Mouse (Mus musculus) heart, embryonic 16.5 days (tissue): ENCODE results near the gene Them4. TPM values are rescaled to one million over a fixed set of nuclear protein-coding genes. Genes with fewer than 3 reads are reported as not detected.
"Not testable (repeated sequence)": the region's sequence is repeated elsewhere in the genome, so short reads cannot be mapped to it uniquely, and the experiment has no call there.

Source experiments
- ATAC-seq: fragments of 200-750 bp; cut with Nextera tagmentation; replicated peaks from 2 replicates; pipeline ENCODE4 v1.8.0; 2017; ENCODE audit warnings: moderate number of reproducible peaks; ENCODE audit not compliant: insufficient read depth, low FRiP score; ENCODE audit errors: extremely low read depth
- H3K27ac ChIP-seq: fragments of 300-500 bp; sonication (generic); 2 replicates; pipeline ENCODE4 v1.5.1; 2014; ENCODE audit warnings: mild to moderate bottlenecking, low read length, control low read depth, moderate library complexity
- H3K27me3 ChIP-seq: fragments of 300-500 bp; sonication (generic); 2 replicates; pipeline ENCODE4 v1.6.1; 2014; ENCODE audit warnings: low read length, mixed read lengths; ENCODE audit not compliant: control insufficient read depth, insufficient read depth
- H3K36me3 ChIP-seq: fragments of 300-500 bp; sonication (generic); 2 replicates; pipeline ENCODE4 v1.6.1; 2014; ENCODE audit not compliant: control insufficient read depth, insufficient read depth
- H3K4me1 ChIP-seq: fragments of 300-500 bp; sonication (generic); 2 replicates; pipeline ENCODE4 v1.6.1; 2014; ENCODE audit warnings: low read length, mixed read lengths; ENCODE audit not compliant: control insufficient read depth, insufficient read depth
- H3K4me2 ChIP-seq: fragments of 300-500 bp; sonication (generic); 2 replicates; pipeline ENCODE4 v1.6.1; 2014; ENCODE audit warnings: low read depth, mild to moderate bottlenecking, control low read depth, low read length
- H3K4me3 ChIP-seq: fragments of 300-500 bp; sonication (generic); 2 replicates; pipeline ENCODE4 v1.5.1; 2014; ENCODE audit warnings: mild to moderate bottlenecking, control low read depth, low read length
- H3K9ac ChIP-seq: fragments of 300-500 bp; sonication (generic); 2 replicates; pipeline ENCODE4 v1.6.1; 2014; ENCODE audit warnings: low read length, control low read depth
- H3K9me3 ChIP-seq: fragments of 300-500 bp; sonication (generic); replicated peaks from 2 replicates; pipeline ENCODE4 v1.6.1; 2016; ENCODE audit warnings: low read length; ENCODE audit not compliant: control insufficient read depth
- WGBS: fragments of 180-500 bp; shearing (Covaris S2); extraction: QIAGEN DNeasy Blood & Tissue Kit; methylation state at CpG from one replicate; pipeline ENCODE4 v1.1.7; 2014; 5-methylcytosine and 5-hydroxymethylcytosine counted together
- polyA plus RNA-seq: library from polyadenylated mRNA; unstranded; fragments of >200 nt; fragmentation: Nextera tagmentation; extraction: Ambion mirVana; gene quantifications from 2 replicates; pipeline ENCODE4 v1.2.1, GENCODE M21; 2015

Gene Them4
- 12.4 and 13.0 TPM in 2 replicates for polyA plus RNA-seq

DNA sequence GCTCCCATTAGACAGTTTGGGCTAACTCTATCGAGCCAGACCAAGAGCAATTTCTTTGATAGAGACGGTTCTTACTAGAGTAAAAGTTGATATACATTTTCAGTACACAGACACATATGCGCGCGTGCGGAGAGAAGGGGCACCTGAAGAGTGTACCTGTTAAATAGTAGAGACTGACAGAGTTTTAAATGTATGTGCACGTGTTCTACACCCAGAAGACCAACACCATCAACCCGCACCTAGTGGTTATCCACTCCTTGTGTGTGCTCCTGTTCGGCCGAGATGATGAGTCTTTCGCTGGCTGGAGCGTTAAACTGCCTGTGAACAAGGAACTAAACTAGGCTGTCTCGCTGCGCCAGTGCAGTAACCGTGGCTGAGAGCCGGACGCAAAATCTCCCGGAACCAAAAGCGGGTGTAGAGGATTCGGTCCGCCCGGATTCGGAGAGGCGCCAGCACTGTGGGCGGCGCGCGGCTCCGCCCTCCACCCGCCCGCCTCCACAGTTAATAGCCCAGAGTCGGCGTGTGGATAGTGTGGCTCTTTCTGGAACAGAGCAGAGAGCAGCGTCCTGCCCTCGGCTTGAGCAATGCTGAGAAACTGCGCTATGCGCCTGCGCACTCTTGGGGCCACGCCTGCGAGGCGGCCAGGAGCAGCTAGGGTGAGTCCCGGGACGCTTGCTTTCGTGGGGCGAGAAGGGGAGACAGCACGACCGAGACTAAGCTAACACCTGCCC, at the start of gene Them4:
Gene Them4 (plus strand): TSS at position 457 of the 731 bp plus-strand sequence.
- Histone ChIP-seq H3K36me3 (no peaks in the 10 kb centered on the region), H3K27me3 (no peaks in the 10 kb centered on the region), H3K4me1 (peaks cover 4% of the 10 kb centered on the region; the same call in 1 of the 2 replicates), H3K4me3 (peak within 1 kb of the TSS; percentile 82), H3K9ac (peak within 1 kb of the TSS; percentile 83), H3K27ac (peak within 1 kb of the TSS; percentile 92), H3K9me3 (no peaks in the 10 kb centered on the region), H3K4me2 (peak within 1 kb of the TSS; percentile 83)
- WGBS = 2% methylated on average over 47 of the region's 47 CpGs
- peak; percentile 100 for ATAC-seq

DNA sequence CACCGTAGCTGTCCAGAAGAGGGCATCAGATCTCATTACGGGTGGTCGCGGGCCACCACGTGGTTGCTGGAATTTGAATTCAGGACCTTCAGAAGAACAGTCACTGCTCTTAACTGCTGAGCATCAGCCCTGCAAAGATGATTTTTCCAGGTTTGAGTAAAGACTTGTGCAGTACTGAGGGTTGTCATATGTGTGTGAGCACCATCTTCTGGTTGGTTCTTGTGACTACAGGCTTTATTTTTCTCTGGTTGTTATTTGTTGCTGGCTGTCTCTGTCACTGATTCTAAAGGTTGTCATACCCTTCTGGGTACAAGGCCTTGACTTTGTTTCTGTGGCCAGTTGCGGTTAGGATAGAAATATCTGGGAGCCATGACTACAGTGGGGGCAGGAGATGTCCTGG, 49.3 kb upstream of the Them4 start:
- H3K4me1 ChIP-seq = no peaks in the 10 kb centered on the region
- 48% methylated on average over 6 of the region's 6 CpGs for WGBS
- no peak overlapping the region for H3K4me2 ChIP-seq
- ATAC-seq = no peak
- H3K9ac ChIP-seq = no peak overlapping the region
- H3K9me3 ChIP-seq = no peaks in the 10 kb centered on the region
- H3K4me3 ChIP-seq = no peak overlapping the region
- no peaks in the 10 kb centered on the region for H3K36me3 ChIP-seq
- no peak overlapping the region for H3K27ac ChIP-seq
- no peaks in the 10 kb centered on the region for H3K27me3 ChIP-seq

DNA sequence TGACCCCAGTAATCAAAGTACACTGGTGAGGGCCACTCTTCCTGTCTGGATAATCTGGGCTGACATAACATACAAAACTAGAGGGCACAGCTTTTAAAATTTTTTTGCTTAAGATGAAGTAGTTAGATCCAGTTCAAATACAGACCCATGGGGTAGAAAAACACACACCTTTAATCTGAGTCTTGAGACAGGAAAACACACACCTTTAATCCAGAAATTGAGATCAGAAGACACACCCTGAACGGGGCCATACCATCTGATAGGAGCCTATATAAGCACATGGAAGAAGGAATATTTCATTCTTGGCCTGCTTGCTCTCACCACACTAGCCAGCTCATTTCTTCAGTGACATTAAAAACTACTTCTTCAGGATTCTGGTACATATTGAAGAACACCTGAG, 46.2 kb upstream of the Them4 start, which contains the start of gene Gm4778:
Gene Gm4778 (plus strand): TSS at position 301 of the 400 bp plus-strand sequence.
- not testable (repeated sequence) for H3K9ac ChIP-seq, H3K4me2 ChIP-seq, H3K27ac ChIP-seq, H3K4me3 ChIP-seq, H3K9me3 ChIP-seq, H3K4me1 ChIP-seq, H3K36me3 ChIP-seq, H3K27me3 ChIP-seq, ATAC-seq
- WGBS = 60% methylated on average over 1 of the region's 1 CpGs

DNA sequence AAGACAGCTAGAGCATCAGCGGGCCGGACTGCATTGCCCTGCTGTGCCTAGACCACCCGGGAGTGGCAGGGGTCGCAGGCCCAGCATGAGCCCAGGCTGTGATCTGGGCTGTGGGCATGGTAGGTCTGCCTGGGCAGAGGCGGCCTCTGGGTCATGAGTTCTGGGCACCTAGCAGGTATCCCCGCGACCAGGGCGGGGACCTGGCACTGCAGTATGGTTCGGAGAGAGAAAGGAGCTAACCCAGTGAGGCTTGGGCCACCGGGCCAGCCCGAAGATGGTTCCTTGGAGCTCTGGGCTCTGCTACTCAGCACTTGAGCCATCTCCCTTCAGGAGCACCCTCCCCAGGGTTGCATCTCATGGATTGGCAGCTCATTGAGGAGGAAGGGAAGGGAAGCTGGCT, 33.9 kb upstream of the Them4 start:
- no peaks in the 10 kb centered on the region for H3K4me1 ChIP-seq
- H3K4me2 ChIP-seq = no peak overlapping the region
- no peaks in the 10 kb centered on the region for H3K9me3 ChIP-seq
- WGBS = 86% methylated on average over 11 of the region's 11 CpGs
- no peak overlapping the region for H3K27ac ChIP-seq
- ATAC-seq = no peak
- H3K27me3 ChIP-seq = no peaks in the 10 kb centered on the region
- H3K4me3 ChIP-seq = no peak overlapping the region
- no peak overlapping the region for H3K9ac ChIP-seq
- H3K36me3 ChIP-seq = no peaks in the 10 kb centered on the region

DNA sequence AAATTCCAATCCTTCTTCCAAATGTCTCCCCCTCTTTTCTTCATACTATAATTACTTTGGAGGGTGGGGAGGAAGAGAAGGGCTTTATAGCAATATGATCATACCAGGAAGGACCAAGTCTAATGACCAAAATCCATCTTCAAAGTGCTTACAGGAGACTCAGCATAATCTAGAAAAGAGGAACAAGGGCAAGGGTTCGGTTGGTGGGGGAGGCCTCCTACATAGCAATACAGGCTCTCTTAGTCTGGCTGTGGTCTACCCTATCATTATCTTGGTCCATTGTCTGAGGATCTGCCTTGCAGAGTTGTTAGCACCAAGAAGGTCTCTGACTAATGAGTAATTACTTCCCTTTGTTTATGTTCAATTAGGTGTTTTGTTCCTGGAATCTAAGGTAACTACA, 4.4 kb upstream of the Them4 start:
- Histone ChIP-seq H3K4me3 (no peak overlapping the region), H3K27me3 (no peaks in the 10 kb centered on the region), H3K4me1 (peaks cover 2% of the 10 kb centered on the region; the same call in 1 of the 2 replicates), H3K36me3 (no peaks in the 10 kb centered on the region), H3K9me3 (no peaks in the 10 kb centered on the region), H3K9ac (no peak overlapping the region), H3K4me2 (no peak overlapping the region), H3K27ac (no peak overlapping the region)
- WGBS = 75% methylated on average over 1 of the region's 1 CpGs
- ATAC-seq = no peak

DNA sequence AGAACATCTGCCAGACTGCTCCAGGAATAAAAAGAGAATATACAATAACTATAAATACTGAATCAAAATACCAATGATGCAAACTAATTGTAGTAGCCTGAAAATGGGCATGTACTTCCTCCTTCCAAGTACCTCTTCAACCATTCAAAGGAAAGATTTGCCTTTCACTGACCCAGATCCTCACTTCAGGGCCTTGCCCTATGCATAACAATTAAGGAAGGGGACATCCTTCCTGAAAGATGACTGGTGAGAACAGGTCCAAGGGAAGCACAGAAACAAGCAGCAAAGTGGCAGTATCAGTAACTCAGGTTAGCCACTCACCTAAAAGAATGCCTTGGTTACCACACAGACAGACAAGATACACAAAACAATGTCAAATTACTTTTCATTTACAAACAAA, 2.9 kb upstream of the Them4 start:
- Histone ChIP-seq H3K4me1 (peaks cover 4% of the 10 kb centered on the region; the same call in 1 of the 2 replicates), H3K4me2 (no peak overlapping the region), H3K27ac (no peak overlapping the region), H3K9ac (no peak overlapping the region), H3K4me3 (no peak overlapping the region), H3K9me3 (no peaks in the 10 kb centered on the region), H3K27me3 (no peaks in the 10 kb centered on the region), H3K36me3 (no peaks in the 10 kb centered on the region)
- no peak for ATAC-seq

DNA sequence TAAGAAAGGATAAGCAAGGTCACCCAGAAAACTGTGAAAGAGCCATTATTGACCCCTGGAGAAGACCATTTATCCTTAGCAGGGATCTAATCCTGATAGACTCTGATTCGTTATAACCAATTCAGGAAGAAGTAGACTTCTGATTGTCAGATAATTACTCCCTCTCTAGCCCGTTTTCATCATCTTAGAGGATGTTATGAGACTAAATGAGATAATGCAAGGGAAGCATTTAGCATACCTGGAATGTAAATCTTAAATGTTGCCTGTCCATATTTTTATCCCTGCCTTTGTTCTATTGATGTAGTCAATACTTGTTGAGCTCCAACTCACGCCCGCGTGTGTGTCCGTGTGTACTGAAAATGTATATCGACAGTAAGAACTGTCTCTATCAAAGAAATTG, 602 bp downstream of the Them4 start:
- Histone ChIP-seq H3K4me2 (peak overlapping the region; percentile 83), H3K4me1 (peaks cover 4% of the 10 kb centered on the region; the same call in 1 of the 2 replicates), H3K27ac (peak overlapping the region; percentile 92), H3K9me3 (no peaks in the 10 kb centered on the region), H3K4me3 (peak overlapping the region; percentile 82), H3K27me3 (no peaks in the 10 kb centered on the region), H3K36me3 (no peaks in the 10 kb centered on the region), H3K9ac (peak overlapping the region; percentile 83)
- ATAC-seq = no peak
- WGBS = 42% methylated on average over 7 of the region's 7 CpGs

DNA sequence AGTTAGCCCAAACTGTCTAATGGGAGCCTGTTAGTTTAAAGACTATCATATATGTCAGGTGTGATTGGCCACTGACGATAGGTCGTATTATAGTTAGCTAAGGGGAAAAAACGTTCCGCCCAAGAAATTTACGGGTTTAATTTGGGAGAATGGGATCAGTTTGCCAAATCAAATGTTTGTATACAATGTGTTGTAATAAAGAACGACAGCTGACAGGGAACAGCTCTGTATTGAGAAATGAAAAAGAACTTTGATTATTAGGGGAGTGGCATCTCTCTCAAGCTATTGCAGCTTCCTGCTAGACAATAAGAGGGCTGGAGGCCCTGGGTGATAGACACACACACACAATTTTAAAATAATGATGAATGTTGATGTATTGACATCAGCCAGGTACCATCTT, 1.0 kb downstream of the Them4 start:
- Histone ChIP-seq H3K4me1 (peaks cover 4% of the 10 kb centered on the region; the same call in 1 of the 2 replicates), H3K36me3 (no peaks in the 10 kb centered on the region), H3K4me2 (peak overlapping the region; percentile 83), H3K9me3 (no peaks in the 10 kb centered on the region), H3K4me3 (peak overlapping the region; percentile 82), H3K27me3 (no peaks in the 10 kb centered on the region), H3K9ac (peak overlapping the region; percentile 83), H3K27ac (no peak overlapping the region; the same call in 1 of the 2 replicates)
- WGBS = 74% methylated on average over 6 of the region's 6 CpGs
- ATAC-seq = no peak

DNA sequence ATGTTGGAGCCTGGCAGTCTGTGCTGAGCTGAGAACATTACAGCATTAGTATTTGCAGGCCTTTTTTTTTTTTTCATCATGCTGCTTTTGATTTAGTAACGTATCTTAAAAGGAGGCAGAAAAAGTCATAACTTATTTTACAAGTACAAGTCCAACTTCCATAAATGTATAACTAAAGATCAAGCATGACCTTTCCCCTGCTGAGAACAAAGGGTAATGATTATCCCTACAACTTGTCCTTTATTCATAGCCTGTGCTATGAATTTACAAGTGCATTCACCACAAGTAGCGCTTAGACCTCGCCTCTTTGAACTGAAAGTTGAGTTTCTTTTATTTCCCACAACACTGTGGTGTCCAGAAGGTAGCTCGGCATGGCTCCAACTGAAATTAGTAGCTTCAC, 1.5 kb downstream of the Them4 start:
- H3K27me3 ChIP-seq = no peaks in the 10 kb centered on the region
- no peaks in the 10 kb centered on the region for H3K9me3 ChIP-seq
- no peak for ATAC-seq
- 90% methylated on average over 4 of the region's 4 CpGs for WGBS
- H3K4me2 ChIP-seq = no peak overlapping the region
- no peaks in the 10 kb centered on the region for H3K36me3 ChIP-seq
- H3K27ac ChIP-seq = no peak overlapping the region
- no peak overlapping the region for H3K4me3 ChIP-seq
- H3K9ac ChIP-seq = no peak overlapping the region
- H3K4me1 ChIP-seq = peaks cover 4% of the 10 kb centered on the region; the same call in 1 of the 2 replicates
